Mouse (Mus musculus) midbrain, embryonic 14.5 days (tissue): ENCODE data around the gene Dtd1. TPM values are rescaled to one million over a fixed set of nuclear protein-coding genes. Genes with fewer than 3 reads are reported as not detected.

Source experiments
- ATAC-seq: fragments of 200-750 bp; cut with Nextera tagmentation; 2 replicates; pipeline ENCODE4 v1.8.0; 2017; ENCODE audit warnings: moderate number of reproducible peaks, moderate library complexity; ENCODE audit not compliant: low FRiP score, low TSS enrichment
- DNase-seq: peaks from one replicate; pipeline ENCODE4 v3.0.0-alpha.2; 2015
- H3K27ac ChIP-seq: fragments of 300-500 bp; sonication (generic); replicated peaks from 2 replicates; pipeline ENCODE4 v1.5.1; 2014; ENCODE audit warnings: mild to moderate bottlenecking, low read depth, low read length, moderate library complexity
- H3K27me3 ChIP-seq: fragments of 300-500 bp; sonication (generic); 2 replicates; pipeline ENCODE4 v1.6.1; 2014; ENCODE audit warnings: low read length, control low read depth, mixed read lengths; ENCODE audit not compliant: control insufficient read depth, insufficient read depth
- H3K36me3 ChIP-seq: fragments of 300-500 bp; sonication (generic); 2 replicates; pipeline ENCODE4 v1.6.1; 2014; ENCODE audit warnings: low read length, control low read depth; ENCODE audit not compliant: control insufficient read depth, insufficient read depth
- H3K4me1 ChIP-seq: fragments of 300-500 bp; sonication (generic); 2 replicates; pipeline ENCODE4 v1.6.1; 2014; ENCODE audit warnings: mild to moderate bottlenecking, antibody characterized with exemption, low read length, control low read depth; ENCODE audit not compliant: control insufficient read depth, insufficient read depth
- H3K4me2 ChIP-seq: fragments of 300-500 bp; sonication (generic); 2 replicates; pipeline ENCODE4 v1.6.1; 2014; ENCODE audit warnings: mild to moderate bottlenecking, low read length, moderate library complexity
- H3K4me3 ChIP-seq: fragments of 300-500 bp; sonication (generic); replicated peaks from 2 replicates; pipeline ENCODE4 v1.5.1; 2014; ENCODE audit warnings: low read depth, low read length
- H3K9ac ChIP-seq: fragments of 300-500 bp; sonication (generic); replicated peaks from 2 replicates; pipeline ENCODE4 v1.6.1; 2014; ENCODE audit warnings: mild to moderate bottlenecking, low read length, moderate library complexity
- H3K9me3 ChIP-seq: fragments of 300-500 bp; sonication (generic); 2 replicates; pipeline ENCODE4 v1.6.1; 2016; ENCODE audit warnings: low read length, control low read depth, mixed read lengths; ENCODE audit not compliant: control insufficient read depth
- WGBS: fragments of 180-500 bp; shearing (Covaris S2); extraction: QIAGEN DNeasy Blood & Tissue Kit; methylation state at CpG from one replicate; pipeline ENCODE4 v1.1.7; 2014; 5-methylcytosine and 5-hydroxymethylcytosine counted together
- polyA plus RNA-seq: library from polyadenylated mRNA; unstranded; fragments of >200 nt; fragmentation: Nextera tagmentation; extraction: Ambion mirVana; gene quantifications from 2 replicates; pipeline ENCODE4 v1.2.1, GENCODE M21; 2014

Gene Dtd1
- polyA plus RNA-seq, 1 experiment from 2014 or later: 118 TPM

DNA sequence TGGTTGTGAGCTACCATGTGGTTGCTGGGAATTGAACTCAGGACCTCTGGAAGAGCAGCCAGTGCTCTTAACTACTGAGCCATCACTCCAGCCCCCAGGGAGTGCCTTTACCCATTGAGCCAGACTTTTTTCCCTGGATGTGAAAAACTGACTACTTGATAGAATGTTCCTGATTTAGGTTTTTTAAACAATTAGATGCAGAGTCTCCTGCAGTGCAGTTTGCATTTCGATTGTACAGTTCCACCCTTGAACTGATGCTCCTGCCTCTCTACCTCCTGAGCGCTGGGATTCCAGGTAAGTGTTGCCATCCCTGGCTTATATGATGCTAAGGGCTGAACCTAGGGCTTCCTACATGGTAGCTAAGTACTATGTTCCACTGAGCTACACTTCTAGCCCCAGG, 1.7 kb upstream of the Dtd1 start:
- no peaks in the 10 kb centered on the region for H3K27me3 ChIP-seq
- ATAC-seq (no peak), DNase-seq (no peak)

DNA sequence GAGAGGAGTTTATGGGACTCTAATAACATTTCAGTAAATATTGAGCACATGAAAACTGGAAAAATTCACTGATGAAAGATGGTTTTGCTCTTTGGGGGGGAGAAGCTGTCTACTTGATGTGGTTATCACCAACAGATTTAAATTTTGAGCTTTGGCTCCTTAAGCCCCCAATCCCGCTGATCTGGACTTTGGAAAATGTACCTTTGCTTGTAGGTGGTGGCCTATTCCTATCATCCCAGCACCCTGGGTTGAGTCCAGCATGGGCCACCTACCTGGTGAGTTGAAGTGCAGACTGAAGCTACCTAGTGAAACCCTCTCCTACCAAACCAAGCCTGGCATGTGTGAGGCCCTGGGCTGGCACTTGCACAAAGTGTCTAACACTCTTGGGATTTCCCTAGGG, 1.9 kb downstream of the Dtd1 start:
- H3K4me3 ChIP-seq: no peak overlapping the region
- 93% methylated on average over 1 of the region's 1 CpGs for WGBS
- H3K36me3 ChIP-seq: no peaks in the 10 kb centered on the region
- no peak for ATAC-seq
- H3K27ac ChIP-seq: no peak overlapping the region
- H3K4me2 ChIP-seq: no peak overlapping the region
- H3K9me3 ChIP-seq: no peaks in the 10 kb centered on the region
- no peak overlapping the region for H3K9ac ChIP-seq
- no peaks in the 10 kb centered on the region for H3K4me1 ChIP-seq
- no peaks in the 10 kb centered on the region for H3K27me3 ChIP-seq
- DNase-seq: no peak

More for the DNA sequence above, 1.7 kb upstream of the Dtd1 start:
- no peak overlapping the region for H3K4me3 ChIP-seq
- 82% methylated on average over 2 of the region's 2 CpGs for whole genome bisulfite sequencing
- no peak overlapping the region for H3K4me2 ChIP-seq
- no peak overlapping the region for H3K9ac ChIP-seq
- H3K9me3 ChIP-seq: no peaks in the 10 kb centered on the region
- H3K4me1 ChIP-seq: peaks cover 6% of the 10 kb centered on the region
- 0 out of 2 replicates have a peak, but pooled peaks cover 4% of the 10 kb centered on the region for H3K36me3 ChIP-seq
- no peak overlapping the region for H3K27ac ChIP-seq

DNA sequence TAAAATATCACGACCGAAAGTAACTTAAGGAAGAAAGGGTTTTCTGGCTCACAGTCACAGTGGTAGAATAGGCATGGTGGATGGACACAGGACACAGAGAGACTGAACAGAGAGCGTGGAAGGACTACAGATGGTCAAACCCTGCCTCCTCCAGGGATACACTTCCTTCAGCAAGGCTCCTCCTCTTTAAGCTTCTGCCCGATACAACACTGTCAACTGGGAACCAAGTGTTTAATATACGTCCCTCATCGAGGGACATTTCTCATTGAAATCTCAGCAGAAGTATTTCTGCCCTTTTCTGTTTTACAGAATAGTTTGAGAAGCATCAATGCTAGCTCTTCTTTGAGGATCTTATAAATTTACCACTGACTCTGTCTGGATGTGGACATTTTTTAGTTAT, 14.3 kb downstream of the Dtd1 start:
- Histone ChIP-seq H3K36me3 (no peaks in the 10 kb centered on the region), H3K4me2 (no peak overlapping the region), H3K4me1 (no peaks in the 10 kb centered on the region), H3K9ac (no peak overlapping the region), H3K4me3 (no peak overlapping the region), H3K27ac (no peak overlapping the region), H3K27me3 (no peaks in the 10 kb centered on the region), H3K9me3 (peaks cover 9% of the 10 kb centered on the region; the same call in 1 of the 2 replicates)
- DNase-seq (no peak), ATAC-seq (no peak)
- WGBS: 95% methylated on average over 6 of the region's 6 CpGs

DNA sequence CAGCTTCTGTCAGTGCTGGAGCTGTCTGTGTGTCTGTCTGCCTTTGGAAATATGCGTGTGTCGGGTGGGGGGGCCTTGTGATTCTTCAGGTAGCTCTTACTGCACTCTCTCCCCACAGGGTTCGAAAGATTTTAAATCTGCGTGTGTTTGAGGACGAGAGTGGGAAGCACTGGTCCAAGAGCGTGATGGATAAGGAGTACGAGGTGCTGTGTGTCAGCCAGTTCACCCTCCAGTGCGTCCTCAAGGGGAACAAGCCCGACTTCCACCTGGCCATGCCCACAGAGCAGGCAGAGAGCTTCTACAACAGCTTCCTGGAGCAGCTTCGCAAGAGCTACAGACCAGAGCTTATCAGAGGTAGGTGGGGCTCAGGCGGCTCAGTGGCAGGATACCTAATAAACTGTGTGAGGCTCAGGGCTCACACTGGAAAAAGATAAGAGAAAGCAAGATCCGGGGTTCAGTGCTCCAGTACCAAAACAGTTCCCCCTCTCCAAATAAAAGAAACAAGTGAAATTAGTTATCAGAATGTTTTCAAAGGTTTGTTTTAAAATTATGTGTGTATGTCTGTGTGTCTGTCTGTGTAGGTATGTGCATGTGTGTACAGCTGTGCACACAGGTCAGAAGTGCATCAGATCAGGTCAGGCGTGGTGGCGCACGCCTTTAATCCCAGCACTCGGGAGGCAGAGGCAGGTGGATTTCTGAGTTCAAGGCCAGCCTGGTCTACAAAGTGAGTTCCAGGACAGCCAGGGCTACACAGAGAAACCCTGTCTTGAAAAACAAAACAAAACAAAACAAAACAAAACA, 17.6 kb downstream of the Dtd1 start:
- no peaks in the 10 kb centered on the region for H3K4me1 ChIP-seq
- no peaks in the 10 kb centered on the region for H3K27me3 ChIP-seq
- DNase-seq: no peak
- H3K36me3 ChIP-seq: no peaks in the 10 kb centered on the region
- 91% methylated on average over 16 of the region's 16 CpGs for WGBS
- H3K27ac ChIP-seq: no peak overlapping the region
- no peak for ATAC-seq
- no peak overlapping the region for H3K4me3 ChIP-seq
- no peak overlapping the region for H3K4me2 ChIP-seq
- no peaks in the 10 kb centered on the region; the same call in 1 of the 2 replicates for H3K9me3 ChIP-seq
- H3K9ac ChIP-seq: no peak overlapping the region

DNA sequence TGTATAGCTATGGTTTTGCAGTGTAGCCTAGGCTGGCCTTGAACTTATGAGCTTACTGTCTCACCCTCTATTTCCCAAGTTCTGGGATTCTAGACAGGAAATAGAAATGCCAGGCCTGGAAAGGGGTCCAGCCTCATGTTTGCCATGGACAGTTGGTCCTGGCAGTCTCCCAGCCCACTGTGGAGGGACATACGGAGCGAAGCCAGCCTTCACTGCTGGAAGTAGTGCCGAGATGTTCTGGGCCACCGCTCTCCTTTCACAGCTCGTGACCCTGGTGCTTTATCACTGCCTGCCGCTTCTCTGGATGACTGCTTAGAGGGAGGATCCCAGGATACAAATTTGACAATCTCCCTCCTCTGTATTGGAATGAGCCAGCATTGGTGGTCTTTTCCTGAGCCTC, 21.8 kb downstream of the Dtd1 start:
- WGBS: 23% methylated on average over 6 of the region's 6 CpGs
- Histone ChIP-seq H3K4me2 (no peak overlapping the region), H3K9me3 (0 out of 2 replicates have a peak, but pooled peaks cover 2% of the 10 kb centered on the region), H3K4me3 (no peak overlapping the region), H3K27ac (no peak overlapping the region), H3K9ac (no peak overlapping the region), H3K36me3 (no peaks in the 10 kb centered on the region), H3K4me1 (no peaks in the 10 kb centered on the region), H3K27me3 (no peaks in the 10 kb centered on the region)
- no peak for DNase-seq
- no peak for ATAC-seq

DNA sequence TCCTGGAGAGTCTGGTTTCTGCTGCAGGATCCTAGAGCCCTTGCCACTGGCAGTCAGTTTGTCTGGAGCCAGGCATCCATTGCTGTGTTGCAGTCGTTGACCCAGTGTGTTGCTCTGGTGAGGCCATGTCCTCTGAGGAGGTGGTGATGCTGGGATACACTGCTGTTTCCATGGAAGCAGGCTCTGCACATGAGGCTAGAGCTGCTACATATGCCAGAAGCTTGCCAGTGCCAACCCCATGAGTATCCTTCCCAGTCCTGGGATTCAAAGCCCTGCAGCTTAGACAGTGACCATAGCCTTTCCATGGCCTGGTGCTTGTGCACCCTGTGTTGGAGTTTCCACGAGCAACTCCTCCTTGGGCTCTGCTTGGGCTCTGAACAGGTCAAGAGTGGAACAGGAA, 33.9 kb downstream of the Dtd1 start:
- ATAC-seq: no peak

DNA sequence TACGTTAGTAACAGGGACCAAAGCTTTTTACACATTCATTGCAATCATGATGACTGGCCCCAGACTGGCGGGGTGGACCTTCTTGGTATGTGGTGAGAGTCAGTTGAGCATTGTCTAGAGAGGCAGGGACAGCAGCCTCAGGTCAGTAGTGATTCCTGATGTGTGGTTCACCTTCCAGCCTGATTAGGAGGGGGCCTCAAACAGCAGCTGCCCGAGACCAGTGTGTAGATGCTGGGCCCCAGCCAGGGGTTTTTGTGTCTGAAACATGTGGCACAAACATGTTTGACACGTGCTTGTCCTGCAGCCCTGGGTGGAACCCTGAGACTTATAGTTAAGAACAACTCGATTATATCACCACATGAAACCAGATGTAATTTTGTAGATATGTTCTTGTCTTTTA, 34.5 kb downstream of the Dtd1 start:
- H3K27ac ChIP-seq: no peak overlapping the region
- ATAC-seq (no peak), DNase-seq (no peak)
- no peak overlapping the region for H3K4me2 ChIP-seq
- no peaks in the 10 kb centered on the region for H3K9me3 ChIP-seq
- H3K4me1 ChIP-seq: no peaks in the 10 kb centered on the region
- no peaks in the 10 kb centered on the region for H3K36me3 ChIP-seq
- H3K27me3 ChIP-seq: no peaks in the 10 kb centered on the region
- no peak overlapping the region for H3K4me3 ChIP-seq
- 80% methylated on average over 5 of the region's 5 CpGs for WGBS
- no peak overlapping the region for H3K9ac ChIP-seq

More for the DNA sequence above, 33.9 kb downstream of the Dtd1 start:
- Histone ChIP-seq H3K4me1 (no peaks in the 10 kb centered on the region), H3K36me3 (no peaks in the 10 kb centered on the region), H3K4me2 (no peak overlapping the region), H3K9ac (no peak overlapping the region), H3K27me3 (no peaks in the 10 kb centered on the region), H3K27ac (no peak overlapping the region), H3K4me3 (no peak overlapping the region), H3K9me3 (no peaks in the 10 kb centered on the region)
- WGBS: 78% methylated on average over 2 of the region's 2 CpGs
- no peak for DNase-seq

DNA sequence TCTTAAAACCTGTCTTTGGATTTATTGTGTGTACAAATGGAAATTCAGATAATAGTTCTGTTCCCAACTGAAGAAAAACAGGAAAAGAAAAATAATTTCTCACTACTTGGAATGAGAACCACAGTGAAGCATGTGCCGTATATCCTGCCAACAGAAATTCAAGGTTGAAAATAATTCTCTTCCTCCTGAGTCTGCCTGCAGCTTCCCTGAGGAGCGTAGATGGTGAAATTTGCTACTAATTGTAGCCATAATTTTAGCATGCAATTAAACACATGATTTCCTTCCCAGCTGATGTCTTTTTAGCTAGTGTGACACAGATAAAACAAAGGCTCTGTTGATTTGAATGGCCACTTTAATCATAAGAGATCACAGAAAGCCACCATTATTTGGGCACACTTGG, 35.0 kb downstream of the Dtd1 start:
- no peak for ATAC-seq
- Histone ChIP-seq H3K9ac (no peak overlapping the region), H3K27me3 (no peaks in the 10 kb centered on the region)

More for the DNA sequence above, 35.0 kb downstream of the Dtd1 start:
- DNase-seq: no peak
- H3K4me2 ChIP-seq: no peak overlapping the region
- 78% methylated on average over 2 of the region's 2 CpGs for WGBS
- no peaks in the 10 kb centered on the region for H3K4me1 ChIP-seq
- H3K27ac ChIP-seq: 0 out of 2 replicates have a peak overlapping the region, but pooled peaks have one; percentile 22
- no peaks in the 10 kb centered on the region for H3K9me3 ChIP-seq
- H3K4me3 ChIP-seq: no peak overlapping the region
- H3K36me3 ChIP-seq: no peaks in the 10 kb centered on the region
